8 mouse cellular contexts compared by ENCODE assay signal in genomic region chr7:127967004-127967921, GRCm38 (mm10). TPM values are rescaled to one million over a fixed set of nuclear protein-coding genes. Genes with fewer than 3 reads are reported as not detected.
DNase-seq lines count a peak whose midpoint lies in the region; ATAC-seq and TF ChIP-seq lines count a peak whose summit lies in the region.

Fus (plus strand) TSS chr7:127967457.

- no peak for TF ChIP-seq EP300 in MEL (IDR thresholded peaks at IDR 0.05; ENCODE audit: low read depth in 1 of 2, low read length in 2 of 2)

- H3K9ac ChIP-seq in MEL (ENCODE audit: control insufficient read depth, low read depth, low read length, poor library complexity, severe bottlenecking), result peak within 1 kb of the TSS; percentile 99
- H3K9ac ChIP-seq in lung, embryonic 16.5 days (ENCODE audit: low read length), result peak within 1 kb of the TSS; percentile 98

- under 1% methylated on average over 90 of the region's 92 CpGs for WGBS in cerebellum, adult 2 months
- WGBS in lung, embryonic 16.5 days, result under 1% methylated on average over 92 of the region's 92 CpGs

- no peaks in the 10 kb centered on the region for H3K9me3 ChIP-seq in MEL (replicated peaks; ENCODE audit: insufficient read depth, low read length)
- H3K9me3 ChIP-seq in lung, embryonic 16.5 days (ENCODE audit: control insufficient read depth, low read length), result no peaks in the 10 kb centered on the region

- H3K79me2 ChIP-seq in MEL (ENCODE audit: control insufficient read depth, insufficient read depth, low read length, poor library complexity), result peaks cover 40% of the 10 kb centered on the region

- no peaks in the 10 kb centered on the region for H3K27me3 ChIP-seq in MEL (ENCODE audit: control insufficient read depth in 1 of 2, insufficient read depth in 2 of 2, low read length in 2 of 2)
- no peaks in the 10 kb centered on the region for H3K27me3 ChIP-seq in cerebellum, adult 2 months (ENCODE audit: control insufficient read depth, insufficient read depth, low read length)
- no peaks in the 10 kb centered on the region for H3K27me3 ChIP-seq in lung, embryonic 16.5 days (ENCODE audit: control insufficient read depth, insufficient read depth, low read depth, low read length)

- TF ChIP-seq POLR2A in MEL (IDR thresholded peaks at IDR 0.05; ENCODE audit: control insufficient read depth in 1 of 2, insufficient read depth in 1 of 2, low read depth in 1 of 2, low read length in 2 of 2, poor library complexity in 1 of 2), result peak; percentile 97 to 100
- TF ChIP-seq POLR2A in cerebellum, adult 2 months (IDR thresholded peaks at IDR 0.05; ENCODE audit: borderline replicate concordance, insufficient read depth, low read length), result peak; percentile 99

- peak within 1 kb of the TSS; percentile 81 for H3K4me2 ChIP-seq in lung, embryonic 16.5 days (ENCODE audit: low read depth, low read length)

- peak within 1 kb of the TSS; percentile 81 to 97 for H3K4me3 ChIP-seq in MEL (ENCODE audit: control insufficient read depth in 1 of 2, insufficient read depth in 1 of 2, low read depth in 2 of 2, low read length in 2 of 2)
- H3K4me3 ChIP-seq in cerebellum, adult 2 months (replicated peaks; ENCODE audit: insufficient read depth, low read depth, low read length), result peak within 1 kb of the TSS; percentile 89
- peak within 1 kb of the TSS; percentile 97 for H3K4me3 ChIP-seq in lung, embryonic 16.5 days (ENCODE audit: low read length)

- peak; percentile 96 for DNase-seq in MEL (ENCODE audit: low read depth, low spot score)
- DNase-seq in cerebellum, adult 2 months, result peak; percentile 94 to 98
- peak; percentile 94 for DNase-seq in forelimb bud, embryonic 11.5 days (ENCODE audit: low read depth, low spot score)
- DNase-seq in layer of hippocampus, adult 9-10 months (ENCODE audit: low spot score), result peak; percentile 94
- DNase-seq in ovary, postnatal 10 days (ENCODE audit: low spot score), result peak; percentile 99
- DNase-seq in thymus, postnatal 10 days (ENCODE audit: low spot score in 2 of 2), result peak; percentile 92 to 97

- H3K4me1 ChIP-seq in MEL (ENCODE audit: control insufficient read depth in 1 of 2, insufficient read depth in 2 of 2, low read length in 2 of 2), result peaks cover 3 to 17% of the 10 kb centered on the region in 2 experiments
- peaks cover 8% of the 10 kb centered on the region; the same call in 1 of the 2 replicates for H3K4me1 ChIP-seq in cerebellum, adult 2 months (ENCODE audit: control insufficient read depth, insufficient read depth, low read length)
- H3K4me1 ChIP-seq in lung, embryonic 16.5 days (replicated peaks; ENCODE audit: control insufficient read depth, insufficient read depth, low read length), result peaks cover 16% of the 10 kb centered on the region

- TF ChIP-seq CTCF in MEL (IDR thresholded peaks at IDR 0.05 in 2 of 3, conservative IDR thresholded peaks at IDR 0.05 in 1 of 3; ENCODE audit: control insufficient read depth in 1 of 3, insufficient read depth in 1 of 3, low read depth in 2 of 3, low read length in 3 of 3, poor library complexity in 1 of 3, severe bottlenecking in 1 of 3), result no peak
- TF ChIP-seq CTCF in cerebellum, adult 2 months (IDR thresholded peaks at IDR 0.05; ENCODE audit: borderline replicate concordance, insufficient read depth, low read depth, low read length), result no peak

- peak; percentile 91 to 96 for ATAC-seq in hematopoietic stem cell, adult 5-6 weeks (replicated peaks in 1 of 2; ENCODE audit: insufficient read depth in 1 of 2, low FRiP score in 2 of 2, low TSS enrichment in 1 of 2, low read depth in 1 of 2, poor library complexity in 2 of 2, severe bottlenecking in 2 of 2)
- ATAC-seq in lung, embryonic 16.5 days (ENCODE audit: low read depth), result peak; percentile 95

- peaks cover 14 to 32% of the 10 kb centered on the region in 2 experiments for H3K36me3 ChIP-seq in MEL (ENCODE audit: control insufficient read depth in 1 of 2, insufficient read depth in 2 of 2, low read length in 2 of 2)
- H3K36me3 ChIP-seq in lung, embryonic 16.5 days (ENCODE audit: control insufficient read depth, insufficient read depth, low read length), result peaks cover 21% of the 10 kb centered on the region

- no peak for TF ChIP-seq RAD21 in MEL (IDR thresholded peaks at IDR 0.05; ENCODE audit: low read depth, low read length)

- peak within 1 kb of the TSS; percentile 93 for H3K27ac ChIP-seq in MEL (ENCODE audit: control insufficient read depth, low read depth, low read length)
- H3K27ac ChIP-seq in cerebellum, adult 2 months (ENCODE audit: insufficient read depth, low read length), result peak within 1 kb of the TSS; percentile 97
- H3K27ac ChIP-seq in lung, embryonic 16.5 days (ENCODE audit: low read length), result peak within 1 kb of the TSS; percentile 98

TF ChIP-seq in MEL, 35 proteins besides CTCF, POLR2A, EP300 and RAD21:
- TF ChIP-seq ZNF384 (IDR thresholded peaks at IDR 0.05; ENCODE audit: low read depth, low read length), result no peak
- peak; percentile 98 for TF ChIP-seq POLR2AphosphoS5 (IDR thresholded peaks at IDR 0.05; ENCODE audit: borderline replicate concordance, low read depth, low read length)
- TF ChIP-seq MAZ (IDR thresholded peaks at IDR 0.05; ENCODE audit: low read depth, low read length), result peak; percentile 40
- no peak for TF ChIP-seq ZC3H11A (IDR thresholded peaks at IDR 0.05; ENCODE audit: low read depth, low read length)
- no peak for TF ChIP-seq GABPA (IDR thresholded peaks at IDR 0.05; ENCODE audit: low read depth, low read length)
- no peak for TF ChIP-seq USF2 (IDR thresholded peaks at IDR 0.05; ENCODE audit: borderline replicate concordance in 1 of 2, insufficient read depth in 1 of 2, low read depth in 1 of 2, low read length in 2 of 2)
- TF ChIP-seq GATA1 (IDR thresholded peaks at IDR 0.05; ENCODE audit: low read depth, low read length), result no peak
- TF ChIP-seq HCFC1 (IDR thresholded peaks at IDR 0.05; ENCODE audit: low read depth, low read length), result peak; percentile 81
- no peak for TF ChIP-seq SMC3 (IDR thresholded peaks at IDR 0.05; ENCODE audit: low read depth, low read length)
- peak; percentile 100 for TF ChIP-seq NELFE (IDR thresholded peaks at IDR 0.05; ENCODE audit: low read depth, low read length)
- TF ChIP-seq JUND (IDR thresholded peaks at IDR 0.05; ENCODE audit: low read depth, low read length), result no peak
- peak; percentile 90; the same call in 1 of the 2 replicates for TF ChIP-seq MYC (IDR thresholded peaks at IDR 0.05; ENCODE audit: low read depth, low read length)
- TF ChIP-seq BHLHE40 (IDR thresholded peaks at IDR 0.05; ENCODE audit: borderline replicate concordance, low read depth, low read length), result no peak
- peak; percentile 67 for TF ChIP-seq NRF1 (IDR thresholded peaks at IDR 0.05; ENCODE audit: insufficient read depth, low read depth, low read length, poor library complexity, severe bottlenecking)
- 0 out of 2 replicates have a peak, but pooled peaks have one; percentile 12 for TF ChIP-seq RCOR1 (IDR thresholded peaks at IDR 0.05; ENCODE audit: low read depth, low read length)
- TF ChIP-seq UBTF (IDR thresholded peaks at IDR 0.05; ENCODE audit: borderline replicate concordance, insufficient read depth, low read depth, low read length), result no peak
- peak; percentile 100 for TF ChIP-seq POLR2AphosphoS2 (IDR thresholded peaks at IDR 0.05; ENCODE audit: low read length)
- no peak for TF ChIP-seq CHD2 (IDR thresholded peaks at IDR 0.05; ENCODE audit: low read length)
- peak; percentile 70 for TF ChIP-seq TCF12 (IDR thresholded peaks at IDR 0.05; ENCODE audit: low read depth, low read length)
- no peak; the same call in 1 of the 2 replicates for TF ChIP-seq KAT2A (conservative IDR thresholded peaks at IDR 0.05; ENCODE audit: low read depth, low read length)
- no peak for TF ChIP-seq ZKSCAN1 (IDR thresholded peaks at IDR 0.05; ENCODE audit: low read depth, low read length)
- TF ChIP-seq MYB (IDR thresholded peaks at IDR 0.05; ENCODE audit: low read depth, low read length), result no peak
- peak; percentile 91 for TF ChIP-seq SIN3A (IDR thresholded peaks at IDR 0.05; ENCODE audit: low read length)
- TF ChIP-seq MXI1 (IDR thresholded peaks at IDR 0.05; ENCODE audit: low read depth, low read length), result peak; percentile 91
- TF ChIP-seq ELF1 (IDR thresholded peaks at IDR 0.05; ENCODE audit: low read depth, low read length), result peak; percentile 71
- no peak for TF ChIP-seq TAL1 (IDR thresholded peaks at IDR 0.05; ENCODE audit: low read length)
- TF ChIP-seq MAFK (IDR thresholded peaks at IDR 0.05; ENCODE audit: borderline replicate concordance, low read depth, low read length), result no peak
- no peak; the same call in 1 of the 2 replicates for TF ChIP-seq MEF2A (IDR thresholded peaks at IDR 0.05; ENCODE audit: extremely low read depth, insufficient replicate concordance, low read depth, low read length, poor library complexity, severe bottlenecking)
- peak; percentile 100 for TF ChIP-seq CHD1 (IDR thresholded peaks at IDR 0.05; ENCODE audit: low read depth, low read length)
- TF ChIP-seq ZMIZ1 (IDR thresholded peaks at IDR 0.05; ENCODE audit: low read depth, low read length), result peak; percentile 99
- TF ChIP-seq ETS1 (IDR thresholded peaks at IDR 0.05; ENCODE audit: low read depth, low read length), result no peak; the same call in 1 of the 2 replicates
- TF ChIP-seq E2F4 (IDR thresholded peaks at IDR 0.05; ENCODE audit: borderline replicate concordance, low read depth, low read length), result peak; percentile 85; the same call in 1 of the 2 replicates
- no peak for TF ChIP-seq USF1 (IDR thresholded peaks at IDR 0.05; ENCODE audit: low read depth, low read length)
- TF ChIP-seq TBP (IDR thresholded peaks at IDR 0.05; ENCODE audit: low read depth, low read length), result peak; percentile 96
- TF ChIP-seq MAX (IDR thresholded peaks at IDR 0.05; ENCODE audit: low read length), result peak; percentile 89

RNA-seq across cellular contexts. Expression of gene Fus, which starts in this region (rescaled TPM):
- total RNA-seq in MEL (2012; rRNA removed), result 49.7 and 60.5 TPM in 2 replicates
- polyA plus RNA-seq in MEL (2012; ENCODE audit: insufficient read depth in 1 of 2, insufficient read length in 2 of 2, low read depth in 1 of 2, low replicate concordance in 2 of 2, missing spikeins in 1 of 2), result 100 to 1,000 TPM; 346 to 848 TPM
- 451 and 486 TPM in 2 replicates for polyA plus RNA-seq in cerebellum, adult 2 months (2012; rRNA removed)
- 98.3 and 114 TPM in 2 replicates for total RNA-seq in hematopoietic stem cell, adult 5-6 weeks (2017)
- 299 and 328 TPM in 2 replicates for polyA plus RNA-seq in lung, embryonic 16.5 days (2015; fragmentation: Nextera tagmentation; extraction: Ambion mirVana)

Comparison
In these comparisons a context has a peak if more than half of its experiments do, and no peak if none do; other contexts are left out.
1. Peak in every context shown above with its lines: DNase-seq, ATAC-seq, H3K4me3 ChIP-seq and H3K27ac ChIP-seq.